ENCODE assay signal across 21 mouse cellular contexts in genomic region chr5:13922295-13922694, GRCm38 (mm10).
"Had no signal": no experiment of that assay in that cellular context is flagged by ENCODE, and none has a peak within 500 bp of the region (broad histone marks: within the 10 kb centered on the region; RNA-seq: fewer than 3 reads in every experiment).

No protein-coding gene starts in this region.

- ATAC-seq: intestine, postnatal 0 days; liver, postnatal 0 days; lung, postnatal 0 days had no signal

- DNase-seq: kidney, adult 2 months; kidney, postnatal 25 days; layer of hippocampus, postnatal 36 days; left cerebral cortex, postnatal 4 days; liver, postnatal 0 days; lung, postnatal 36 days; midbrain, embryonic 14.5 days; right cerebral cortex, postnatal 14 days; right cerebral cortex, postnatal 4 days; thymus, postnatal 25 days had no signal

- H3K36me3 ChIP-seq: limb, embryonic 12.5 days; limb, embryonic 15.5 days had no signal

- H3K4me1 ChIP-seq: limb, embryonic 12.5 days; limb, embryonic 15.5 days; megakaryocyte, embryonic 14.5 days had no signal

- H3K4me2 ChIP-seq: limb, embryonic 12.5 days; limb, embryonic 15.5 days; liver, embryonic 11.5 days; midbrain, embryonic 11.5 days had no signal

- H3K27ac ChIP-seq: kidney, postnatal 0 days; layer of hippocampus, adult 2 months; left cerebral cortex, adult 2 months; limb, embryonic 12.5 days; limb, embryonic 15.5 days; liver, embryonic 14.5 days had no signal

- H3K4me3 ChIP-seq: layer of hippocampus, adult 2 months; left cerebral cortex, adult 2 months; limb, embryonic 12.5 days; limb, embryonic 15.5 days; megakaryocyte, embryonic 14.5 days had no signal

- H3K9me3 ChIP-seq: limb, embryonic 12.5 days; limb, embryonic 15.5 days had no signal

- H3K9ac ChIP-seq: limb, embryonic 12.5 days; limb, embryonic 15.5 days; liver, embryonic 14.5 days; liver, postnatal 0 days had no signal

- H3K27me3 ChIP-seq: limb, embryonic 12.5 days; limb, embryonic 15.5 days; megakaryocyte, embryonic 14.5 days had no signal
